Mouse (Mus musculus): Measurements from ENCODE around the gene Epb41l4b. TPM values are rescaled to one million over a fixed set of nuclear protein-coding genes. Genes with fewer than 3 reads are reported as not detected.

The Epb41l4b gene
- polyA plus RNA-seq, 1 experiment from 2014 or later = 1.4 TPM

- Histone ChIP-seq H3K27ac (ENCODE audit: low read length) (no peak overlapping the region), H3K4me2 (ENCODE audit: low read depth, low read length) (no peak overlapping the region), H3K9me3 (ENCODE audit: control insufficient read depth, low read length) (no peaks in the 10 kb centered on the region), H3K4me1 (replicated peaks; ENCODE audit: control insufficient read depth, insufficient read depth, low read length) (no peaks in the 10 kb centered on the region), H3K4me3 (ENCODE audit: low read length) (no peak overlapping the region), H3K27me3 (ENCODE audit: control insufficient read depth, insufficient read depth, low read depth, low read length) (no peaks in the 10 kb centered on the region), H3K9ac (ENCODE audit: low read length) (no peak overlapping the region), H3K36me3 (ENCODE audit: control insufficient read depth, insufficient read depth, low read length) (no peaks in the 10 kb centered on the region)
- 51% methylated on average over 10 of the region's 10 CpGs for WGBS
- no peak for ATAC-seq (ENCODE audit: low read depth)
Observed at GRCm38 (mm10) chr4:57027954-57028353, 115.3 kb downstream of the Epb41l4b start.

DNA sequence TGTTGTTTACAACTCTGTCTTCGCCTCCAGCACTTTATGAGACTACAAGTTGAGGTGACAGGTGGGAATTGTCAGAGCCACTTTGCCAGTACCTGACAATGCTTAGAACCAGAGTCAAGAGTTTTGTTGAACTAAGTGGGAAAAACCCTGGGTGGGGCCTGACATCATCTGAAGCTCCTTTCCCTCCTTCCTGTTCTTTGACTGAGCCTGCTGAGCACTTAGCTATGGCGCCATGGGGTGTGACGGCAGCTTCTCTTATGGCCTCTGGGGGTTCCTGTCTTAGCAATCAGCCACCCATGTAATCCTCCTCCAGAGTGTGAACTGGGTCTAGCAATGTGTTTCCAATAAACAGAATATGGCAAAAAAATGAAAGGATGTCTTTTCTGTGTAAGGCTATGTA, 119.7 kb downstream of the Epb41l4b start:
- Histone ChIP-seq H3K27ac (ENCODE audit: low read length) (no peak overlapping the region), H3K27me3 (ENCODE audit: control insufficient read depth, insufficient read depth, low read depth, low read length) (no peaks in the 10 kb centered on the region), H3K9ac (ENCODE audit: low read length) (no peak overlapping the region), H3K4me1 (replicated peaks; ENCODE audit: control insufficient read depth, insufficient read depth, low read length) (no peaks in the 10 kb centered on the region), H3K9me3 (ENCODE audit: control insufficient read depth, low read length) (no peaks in the 10 kb centered on the region), H3K4me3 (ENCODE audit: low read length) (no peak overlapping the region), H3K36me3 (ENCODE audit: control insufficient read depth, insufficient read depth, low read length) (no peaks in the 10 kb centered on the region), H3K4me2 (ENCODE audit: low read depth, low read length) (no peak overlapping the region)
- ATAC-seq (ENCODE audit: low read depth) = no peak
- 45% methylated on average over 3 of the region's 3 CpGs for WGBS

DNA sequence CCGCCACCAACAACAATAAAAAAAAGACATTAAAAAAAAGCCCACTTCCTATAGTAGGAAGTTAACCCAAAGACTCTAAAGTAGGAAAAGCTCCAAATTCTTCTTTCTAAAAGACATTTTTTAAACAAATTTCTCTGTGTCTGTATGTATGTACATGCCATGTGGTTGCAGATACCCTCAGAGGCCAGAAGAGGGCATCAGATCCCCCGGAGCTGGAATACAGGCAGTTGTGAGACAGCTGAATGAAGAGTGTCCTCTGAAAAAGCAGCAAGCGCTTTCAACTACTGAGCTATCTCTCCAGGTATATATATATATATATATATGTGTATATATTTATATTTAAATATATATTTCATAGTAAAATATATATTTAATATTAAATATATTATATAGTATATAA, 121.9 kb downstream of the Epb41l4b start:
- 85% methylated on average over 3 of the region's 3 CpGs for WGBS
- no peak overlapping the region for H3K4me3 ChIP-seq (ENCODE audit: low read length)
- no peak for ATAC-seq (ENCODE audit: low read depth)

GRCm38 (mm10) chr4:57017229-57017628, 126.0 kb downstream of the Epb41l4b start:
- no peak overlapping the region for H3K4me3 ChIP-seq (ENCODE audit: low read length)
- ATAC-seq (ENCODE audit: low read depth) = 0 out of 2 replicates have a peak, but pooled peaks have one; percentile 23
- H3K27me3 ChIP-seq (ENCODE audit: control insufficient read depth, insufficient read depth, low read depth, low read length) = no peaks in the 10 kb centered on the region; the same call in 1 of the 2 replicates
- no peaks in the 10 kb centered on the region for H3K9me3 ChIP-seq (ENCODE audit: control insufficient read depth, low read length)
- no peak overlapping the region for H3K27ac ChIP-seq (ENCODE audit: low read length)
- WGBS = 24% methylated on average over 5 of the region's 5 CpGs
- no peaks in the 10 kb centered on the region for H3K4me1 ChIP-seq (replicated peaks; ENCODE audit: control insufficient read depth, insufficient read depth, low read length)
- no peak overlapping the region for H3K9ac ChIP-seq (ENCODE audit: low read length)
- H3K36me3 ChIP-seq (ENCODE audit: control insufficient read depth, insufficient read depth, low read length) = no peaks in the 10 kb centered on the region
- H3K4me2 ChIP-seq (ENCODE audit: low read depth, low read length) = no peak overlapping the region

More for the DNA sequence above, 121.9 kb downstream of the Epb41l4b start:
- Histone ChIP-seq H3K4me1 (replicated peaks; ENCODE audit: control insufficient read depth, insufficient read depth, low read length) (no peaks in the 10 kb centered on the region), H3K4me2 (ENCODE audit: low read depth, low read length) (no peak overlapping the region), H3K9ac (ENCODE audit: low read length) (no peak overlapping the region), H3K27ac (ENCODE audit: low read length) (no peak overlapping the region), H3K27me3 (ENCODE audit: control insufficient read depth, insufficient read depth, low read depth, low read length) (no peaks in the 10 kb centered on the region; the same call in 1 of the 2 replicates), H3K9me3 (ENCODE audit: control insufficient read depth, low read length) (no peaks in the 10 kb centered on the region), H3K36me3 (ENCODE audit: control insufficient read depth, insufficient read depth, low read length) (no peaks in the 10 kb centered on the region)

DNA sequence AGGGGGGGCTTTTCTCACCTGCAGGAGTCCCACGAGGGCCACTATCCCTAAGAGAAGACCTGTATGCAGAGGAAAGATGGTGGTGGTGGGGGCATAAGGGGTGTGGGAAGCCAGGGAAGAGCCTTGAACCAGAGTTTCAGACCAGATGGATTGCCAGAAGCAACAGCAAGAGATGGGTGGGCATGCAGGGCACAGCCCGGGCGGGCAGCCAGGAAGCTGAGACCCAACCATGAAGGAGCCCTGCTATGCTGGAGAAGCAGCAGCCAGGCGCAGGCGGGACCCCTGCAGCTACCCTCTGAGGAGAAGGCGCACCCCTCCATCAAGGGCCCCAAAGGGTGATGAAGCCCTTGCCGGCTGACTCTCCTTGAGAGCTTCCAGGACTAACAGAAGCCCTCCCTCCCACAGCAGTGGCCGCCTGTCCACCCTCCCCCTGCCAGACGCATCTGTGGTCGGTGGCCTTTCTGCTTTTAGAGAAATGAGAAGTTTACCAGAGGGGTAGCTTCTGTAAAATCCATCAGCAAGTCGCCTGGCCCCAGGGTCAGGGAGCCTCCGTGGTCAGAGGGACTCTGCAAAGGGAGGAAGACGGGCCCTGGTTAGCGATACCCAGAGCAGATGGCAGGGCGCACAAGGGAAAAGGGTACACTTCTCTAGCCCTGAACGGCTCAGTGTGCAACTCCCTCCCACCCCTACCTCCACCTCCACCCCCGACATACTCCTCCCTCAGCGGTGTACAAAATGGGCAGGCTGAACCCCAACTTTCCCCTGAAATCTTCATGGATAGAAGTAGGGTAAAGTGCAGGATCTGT, 126.7 kb downstream of the Epb41l4b start:
- 39% methylated on average over 18 of the region's 18 CpGs for WGBS

DNA sequence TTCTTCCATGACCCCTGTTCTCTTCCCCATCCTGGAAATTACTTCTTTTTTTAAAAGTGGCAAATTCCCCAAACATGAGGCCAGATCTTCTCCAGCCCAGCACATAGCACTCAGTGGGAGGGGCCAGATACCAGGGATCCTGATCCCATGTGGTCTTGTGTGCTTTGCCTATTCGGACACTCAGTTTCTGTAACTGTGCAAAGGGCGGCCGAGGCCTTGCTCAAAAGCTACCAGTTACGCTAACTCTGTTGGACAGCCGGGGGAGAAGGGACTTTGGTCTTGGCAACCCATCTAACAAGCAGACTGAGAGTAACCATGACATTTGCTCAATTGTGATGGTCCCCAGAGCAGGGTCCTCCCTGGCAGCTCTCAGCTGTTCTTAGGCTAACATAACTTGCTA, 128.2 kb downstream of the Epb41l4b start:
- H3K4me2 ChIP-seq (ENCODE audit: low read depth, low read length) = no peak overlapping the region
- no peaks in the 10 kb centered on the region for H3K9me3 ChIP-seq (ENCODE audit: control insufficient read depth, low read length)

More for the DNA sequence above, 126.7 kb downstream of the Epb41l4b start:
- H3K36me3 ChIP-seq (ENCODE audit: control insufficient read depth, insufficient read depth, low read length) = no peaks in the 10 kb centered on the region
- H3K9ac ChIP-seq (ENCODE audit: low read length) = no peak overlapping the region
- no peak overlapping the region for H3K4me2 ChIP-seq (ENCODE audit: low read depth, low read length)
- no peaks in the 10 kb centered on the region; the same call in 1 of the 2 replicates for H3K27me3 ChIP-seq (ENCODE audit: control insufficient read depth, insufficient read depth, low read depth, low read length)
- H3K27ac ChIP-seq (ENCODE audit: low read length) = no peak overlapping the region
- no peak for ATAC-seq (ENCODE audit: low read depth)
- H3K9me3 ChIP-seq (ENCODE audit: control insufficient read depth, low read length) = no peaks in the 10 kb centered on the region
- no peaks in the 10 kb centered on the region for H3K4me1 ChIP-seq (replicated peaks; ENCODE audit: control insufficient read depth, insufficient read depth, low read length)
- H3K4me3 ChIP-seq (ENCODE audit: low read length) = no peak overlapping the region

DNA sequence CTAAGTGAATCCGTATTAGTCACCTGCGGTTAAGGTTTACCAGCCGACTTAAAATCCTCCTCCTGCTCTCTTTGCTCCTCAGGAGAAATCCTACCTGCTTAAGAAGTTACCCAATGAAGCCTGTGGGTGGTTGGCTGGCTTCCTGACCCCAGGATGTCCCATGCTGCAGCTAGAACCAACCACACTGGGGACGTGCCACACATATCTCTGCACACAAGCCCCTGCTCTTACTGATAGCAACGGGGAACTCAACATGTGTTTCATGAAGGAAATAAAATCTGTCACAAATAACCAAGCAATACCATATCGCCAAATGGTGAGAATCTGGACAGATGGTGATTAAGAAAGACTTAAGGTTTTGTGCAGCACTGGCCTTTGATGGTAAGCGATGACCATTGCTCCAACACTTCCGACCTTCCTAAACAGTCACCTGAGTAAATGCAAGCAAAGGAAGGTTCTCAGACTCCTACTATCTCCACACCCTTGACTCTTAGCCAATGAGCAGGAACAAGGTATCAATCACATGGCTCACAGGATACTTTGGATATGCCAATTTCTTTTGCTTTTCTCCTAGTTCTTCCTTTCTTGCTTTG, 131.7 kb downstream of the Epb41l4b start:
- peaks cover 3% of the 10 kb centered on the region; the same call in 1 of the 2 replicates for H3K27me3 ChIP-seq (ENCODE audit: control insufficient read depth, insufficient read depth, low read depth, low read length)
- H3K4me1 ChIP-seq (replicated peaks; ENCODE audit: control insufficient read depth, insufficient read depth, low read length) = no peaks in the 10 kb centered on the region
- WGBS = 52% methylated on average over 8 of the region's 8 CpGs
- no peak overlapping the region for H3K27ac ChIP-seq (ENCODE audit: low read length)
- no peak overlapping the region for H3K4me3 ChIP-seq (ENCODE audit: low read length)
- H3K36me3 ChIP-seq (ENCODE audit: control insufficient read depth, insufficient read depth, low read length) = no peaks in the 10 kb centered on the region
- H3K4me2 ChIP-seq (ENCODE audit: low read depth, low read length) = no peak overlapping the region
- no peak overlapping the region for H3K9ac ChIP-seq (ENCODE audit: low read length)
- ATAC-seq (ENCODE audit: low read depth) = no peak
- no peaks in the 10 kb centered on the region for H3K9me3 ChIP-seq (ENCODE audit: control insufficient read depth, low read length)

More for the DNA sequence above, 128.2 kb downstream of the Epb41l4b start:
- Histone ChIP-seq H3K36me3 (ENCODE audit: control insufficient read depth, insufficient read depth, low read length) (no peaks in the 10 kb centered on the region), H3K4me1 (replicated peaks; ENCODE audit: control insufficient read depth, insufficient read depth, low read length) (no peaks in the 10 kb centered on the region), H3K9ac (ENCODE audit: low read length) (no peak overlapping the region), H3K27ac (ENCODE audit: low read length) (no peak overlapping the region), H3K27me3 (ENCODE audit: control insufficient read depth, insufficient read depth, low read depth, low read length) (peaks cover 3% of the 10 kb centered on the region; the same call in 1 of the 2 replicates), H3K4me3 (ENCODE audit: low read length) (no peak overlapping the region)
- 86% methylated on average over 5 of the region's 5 CpGs for WGBS
- no peak for ATAC-seq (ENCODE audit: low read depth)

DNA sequence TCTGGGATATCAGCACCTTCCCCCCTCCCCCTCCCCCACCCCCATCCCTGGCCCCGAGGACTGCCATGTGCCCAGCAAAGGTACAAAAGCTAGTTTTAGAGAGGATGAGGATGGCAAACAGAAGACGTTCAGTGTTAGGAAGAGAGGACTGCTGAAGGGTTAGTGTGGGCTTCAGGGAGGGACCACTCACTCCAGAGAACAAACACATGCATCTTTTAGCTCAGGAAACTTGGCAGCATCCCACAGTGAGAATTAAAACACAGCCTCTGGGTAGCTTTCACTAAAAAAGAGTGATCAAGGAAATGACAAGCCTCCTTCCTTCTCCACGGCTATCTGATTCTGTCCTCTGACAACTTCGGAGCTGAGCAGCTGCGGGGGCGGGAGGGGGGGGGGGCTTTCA, 132.3 kb downstream of the Epb41l4b start:
- ATAC-seq (ENCODE audit: low read depth) = no peak
- Histone ChIP-seq H3K4me3 (ENCODE audit: low read length) (no peak overlapping the region), H3K36me3 (ENCODE audit: control insufficient read depth, insufficient read depth, low read length) (no peaks in the 10 kb centered on the region), H3K4me1 (replicated peaks; ENCODE audit: control insufficient read depth, insufficient read depth, low read length) (no peaks in the 10 kb centered on the region), H3K9me3 (ENCODE audit: control insufficient read depth, low read length) (no peaks in the 10 kb centered on the region), H3K9ac (ENCODE audit: low read length) (no peak overlapping the region), H3K27ac (ENCODE audit: low read length) (no peak overlapping the region), H3K27me3 (ENCODE audit: control insufficient read depth, insufficient read depth, low read depth, low read length) (0 out of 2 replicates have a peak, but pooled peaks cover 3% of the 10 kb centered on the region), H3K4me2 (ENCODE audit: low read depth, low read length) (no peak overlapping the region)
- WGBS = 6% methylated on average over 6 of the region's 6 CpGs

DNA sequence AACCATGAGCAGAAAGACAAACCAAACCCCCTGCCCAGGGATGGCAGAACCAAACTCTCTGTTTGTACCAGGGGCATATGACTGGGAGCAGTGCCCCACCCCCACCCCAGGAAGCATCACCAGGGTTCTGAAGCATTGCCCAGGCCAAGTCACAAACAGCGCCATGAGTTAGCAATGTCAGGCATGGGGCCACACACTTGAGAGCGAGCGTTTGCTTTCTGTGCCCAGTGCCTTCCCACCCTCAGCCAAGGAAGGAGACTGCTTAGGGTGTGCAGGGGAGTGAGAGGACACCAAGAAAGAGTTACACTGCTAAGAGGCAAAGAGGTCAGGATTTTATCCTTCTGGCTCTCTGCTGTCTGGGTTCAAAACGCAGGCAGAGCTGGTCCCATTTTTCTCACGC, 132.8 kb downstream of the Epb41l4b start:
- Histone ChIP-seq H3K27ac (ENCODE audit: low read length) (no peak overlapping the region), H3K27me3 (ENCODE audit: control insufficient read depth, insufficient read depth, low read depth, low read length) (0 out of 2 replicates have a peak, but pooled peaks cover 3% of the 10 kb centered on the region), H3K4me3 (ENCODE audit: low read length) (no peak overlapping the region), H3K9ac (ENCODE audit: low read length) (no peak overlapping the region), H3K9me3 (ENCODE audit: control insufficient read depth, low read length) (no peaks in the 10 kb centered on the region), H3K36me3 (ENCODE audit: control insufficient read depth, insufficient read depth, low read length) (no peaks in the 10 kb centered on the region), H3K4me2 (ENCODE audit: low read depth, low read length) (no peak overlapping the region), H3K4me1 (replicated peaks; ENCODE audit: control insufficient read depth, insufficient read depth, low read length) (no peaks in the 10 kb centered on the region)
- 30% methylated on average over 5 of the region's 5 CpGs for WGBS
- no peak for ATAC-seq (ENCODE audit: low read depth)

All from lung, embryonic 16.5 days (tissue).